Mouse (Mus musculus): ENCODE results near the gene Zfp74.
A peak's percentile ranks its signal among the peaks of the same experiment; 100 is the strongest.

The Zfp74 gene

GRCm38 (mm10) chr7:29944201-29944600 is 9.7 kb downstream of the Zfp74 start:
- DNase-seq (ENCODE audit: low read depth, low spot score) = no peak

- DNase-seq (ENCODE audit: low read depth, low spot score) = no peak
Measured at GRCm38 (mm10) chr7:29943720-29944119, 10.2 kb downstream of the Zfp74 start.

DNA sequence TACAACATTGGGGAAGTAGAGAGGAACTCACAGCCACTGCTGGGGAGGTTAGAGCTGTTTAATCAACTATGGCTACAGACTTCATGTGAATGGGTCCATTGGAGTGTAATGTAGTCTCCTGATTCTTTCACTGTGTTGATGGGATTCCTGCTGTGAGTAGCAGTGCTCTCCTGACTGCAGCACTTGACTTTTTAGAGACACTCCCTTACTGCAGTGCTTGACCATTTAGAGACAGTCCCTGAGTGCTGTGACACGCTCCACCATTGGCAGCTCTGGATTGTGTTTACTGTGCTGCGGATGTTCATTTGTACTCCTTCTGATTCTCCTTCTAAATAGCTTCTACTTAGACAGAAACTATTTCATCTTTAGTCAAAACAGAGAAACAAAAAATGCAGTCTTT is 11.1 kb downstream of the Zfp74 start:
- no peak for DNase-seq (ENCODE audit: low read depth, low spot score)

DNA sequence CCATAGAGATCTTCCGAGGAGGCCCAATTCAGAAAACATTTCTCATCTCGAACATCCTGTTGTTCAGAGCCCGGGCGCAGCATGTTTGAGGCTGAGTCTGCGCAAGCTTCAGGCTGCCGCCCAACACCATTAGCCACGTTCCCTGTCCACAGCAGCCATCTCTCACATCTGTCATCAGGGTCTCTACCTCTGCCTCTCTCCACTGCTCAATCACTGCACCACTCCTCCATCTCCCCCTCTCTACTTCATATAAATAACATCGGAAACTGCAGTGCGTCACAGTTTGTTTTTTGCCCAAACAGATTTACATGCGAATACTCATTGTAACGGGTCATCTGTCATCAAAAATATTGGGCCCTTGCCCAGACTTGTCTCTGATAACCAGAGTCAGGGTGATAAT is 12.9 kb downstream of the Zfp74 start:
- no peak for DNase-seq (ENCODE audit: low read depth, low spot score)

DNA sequence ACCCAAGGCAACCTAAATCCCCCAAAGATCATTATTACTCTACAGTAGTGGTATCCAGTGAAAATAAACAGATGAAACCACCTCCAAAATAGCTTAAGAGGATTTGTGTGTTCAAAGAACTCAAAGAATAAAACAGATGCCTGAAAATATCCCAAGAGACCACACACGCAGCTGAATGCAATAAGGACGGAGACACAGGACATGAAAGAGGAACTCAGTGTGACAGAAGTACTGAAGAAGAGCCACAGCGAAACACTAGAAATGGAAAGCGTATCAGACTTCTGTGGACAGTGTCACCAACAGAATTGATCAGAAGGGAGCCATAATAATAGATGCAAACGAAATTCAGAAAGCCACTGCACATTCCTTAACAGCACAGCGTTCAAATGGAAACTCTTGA is 15.0 kb downstream of the Zfp74 start:
- no peak for DNase-seq (ENCODE audit: low read depth, low spot score)

DNA sequence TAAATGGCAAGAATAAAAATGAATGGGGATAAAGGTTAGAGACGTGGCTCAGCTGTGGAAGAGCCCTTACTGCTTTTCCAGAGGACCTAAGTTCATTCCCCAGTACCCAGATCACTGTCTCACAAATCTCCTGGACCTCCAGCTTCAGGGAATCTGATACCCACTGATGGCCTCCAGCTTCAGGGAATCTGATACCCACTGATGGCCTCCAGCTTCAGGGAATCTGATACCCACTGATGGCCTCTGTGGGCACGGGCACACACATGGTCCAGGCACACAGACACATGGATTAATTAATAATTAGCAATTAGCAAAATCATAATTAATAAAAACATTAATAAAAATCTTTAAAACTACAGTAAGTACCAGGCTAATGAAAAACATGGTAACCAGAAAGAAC is 31.1 kb downstream of the Zfp74 start:
- DNase-seq (ENCODE audit: low read depth, low spot score) = no peak

- DNase-seq (ENCODE audit: low read depth, low spot score) = no peak
Measured at GRCm38 (mm10) chr7:29921439-29922093, 32.3 kb downstream of the Zfp74 start.

- no peak for DNase-seq (ENCODE audit: low read depth, low spot score)
Measured at GRCm38 (mm10) chr7:29918062-29918453, 35.8 kb downstream of the Zfp74 start.

GRCm38 (mm10) chr7:29917371-29918061 is 36.4 kb downstream of the Zfp74 start:
- DNase-seq (ENCODE audit: low read depth, low spot score) = no peak

GRCm38 (mm10) chr7:29912172-29912571 is 41.7 kb downstream of the Zfp74 start:
- no peak for DNase-seq (ENCODE audit: low read depth, low spot score)

GRCm38 (mm10) chr7:29910252-29910651 is 43.6 kb downstream of the Zfp74 start:
- no peak for DNase-seq (ENCODE audit: low read depth, low spot score)

DNA sequence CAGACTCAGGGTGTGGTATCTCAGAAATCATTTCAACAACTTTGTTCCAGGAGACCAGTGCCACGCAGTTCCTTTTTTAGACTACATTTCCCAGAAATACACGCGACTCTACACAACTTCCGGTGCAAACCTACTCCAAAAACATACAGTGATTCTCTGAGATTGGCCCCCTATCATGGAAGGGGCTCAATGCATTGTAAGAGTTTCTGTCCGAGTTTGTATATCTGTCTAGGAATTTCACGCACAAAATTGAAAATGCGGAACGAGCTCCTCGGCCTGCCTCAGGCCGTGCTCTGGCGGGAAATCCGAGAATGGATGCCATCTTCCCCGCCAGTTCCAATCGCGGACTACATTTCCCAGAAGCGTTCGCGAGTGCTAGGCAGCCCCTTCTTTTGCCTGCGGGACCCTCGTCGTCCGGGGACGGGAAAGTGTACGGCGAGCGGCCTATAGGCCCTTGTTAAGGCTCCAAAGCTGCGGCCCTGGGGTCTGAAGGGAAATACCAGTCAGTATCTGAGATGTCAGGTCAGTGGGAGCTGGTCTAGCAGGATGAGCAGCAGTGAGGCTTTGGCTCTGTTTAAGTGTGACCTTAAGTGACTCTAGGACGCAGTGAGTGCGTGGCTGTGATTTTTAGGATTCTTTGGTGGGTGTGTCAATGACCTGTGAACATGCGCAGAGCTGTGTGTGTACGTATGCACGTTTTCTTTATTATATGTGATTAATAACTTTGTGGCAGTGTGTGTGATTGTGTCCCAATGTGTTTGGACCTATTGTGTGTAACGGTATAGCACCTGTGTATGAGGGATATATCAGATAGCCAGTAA is 45.5 kb downstream of the Zfp74 start, which contains the start of gene Zfp383:
Gene Zfp383 (plus strand): TSS at position 94 of the 821 bp plus-strand sequence.
- peak; percentile 90 for DNase-seq (ENCODE audit: low read depth, low spot score)

DNA sequence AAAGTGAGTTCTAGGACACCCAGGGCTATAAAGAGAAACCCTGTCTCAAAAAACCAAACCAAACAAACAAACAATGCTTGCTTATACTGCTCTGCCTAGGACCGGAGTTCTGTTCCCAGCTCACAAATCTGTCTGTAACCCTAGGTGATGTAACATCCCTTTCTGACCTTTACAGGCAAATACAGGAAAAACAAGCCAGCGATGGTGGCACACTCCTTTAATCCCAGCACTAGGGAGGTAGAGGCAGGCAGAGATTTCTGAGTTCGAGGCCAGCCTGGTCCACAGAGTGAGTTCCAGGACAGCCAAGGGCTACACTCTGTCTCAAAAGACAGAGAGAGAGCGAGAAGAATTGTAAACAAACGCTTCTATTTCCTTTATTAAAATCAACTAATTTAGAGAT is 46.7 kb downstream of the Zfp74 start:
- no peak for DNase-seq (ENCODE audit: low read depth, low spot score)

- DNase-seq (ENCODE audit: low read depth, low spot score) = no peak
Measured at GRCm38 (mm10) chr7:29906682-29907058, 47.2 kb downstream of the Zfp74 start.

- DNase-seq (ENCODE audit: low read depth, low spot score) = peak; percentile 85
Measured at GRCm38 (mm10) chr7:29905966-29906681, 47.8 kb downstream of the Zfp74 start, which contains the start of gene Zfp27. Zfp27 (minus strand) TSS chr7:29906572.

DNA sequence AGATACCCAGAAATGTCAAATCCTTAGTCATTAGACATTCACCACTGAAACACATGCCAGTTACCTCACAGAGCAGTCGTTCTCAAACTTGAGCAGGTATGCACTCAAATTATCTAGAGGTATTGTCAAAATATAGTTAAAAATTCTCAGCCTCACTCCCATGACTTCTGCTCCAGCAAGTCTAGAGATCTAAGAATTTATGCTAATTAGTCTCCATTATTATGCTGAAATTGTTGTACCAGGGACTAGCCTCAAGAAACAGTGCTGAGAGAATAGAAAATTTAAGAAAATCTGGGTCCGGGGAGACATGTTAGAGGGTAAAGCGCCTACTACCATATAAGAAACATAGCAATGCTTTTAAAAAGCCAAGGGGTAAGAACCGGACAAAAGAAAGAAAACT is 49.8 kb downstream of the Zfp74 start:
- DNase-seq (ENCODE audit: low read depth, low spot score) = no peak

- no peak for DNase-seq (ENCODE audit: low read depth, low spot score)
Measured at GRCm38 (mm10) chr7:29898351-29898750, 55.5 kb downstream of the Zfp74 start.

GRCm38 (mm10) chr7:29892756-29893155 is 61.1 kb downstream of the Zfp74 start:
- no peak for DNase-seq (ENCODE audit: low read depth, low spot score)

GRCm38 (mm10) chr7:29890501-29890900 is 63.4 kb downstream of the Zfp74 start:
- DNase-seq (ENCODE audit: low read depth, low spot score) = no peak

DNA sequence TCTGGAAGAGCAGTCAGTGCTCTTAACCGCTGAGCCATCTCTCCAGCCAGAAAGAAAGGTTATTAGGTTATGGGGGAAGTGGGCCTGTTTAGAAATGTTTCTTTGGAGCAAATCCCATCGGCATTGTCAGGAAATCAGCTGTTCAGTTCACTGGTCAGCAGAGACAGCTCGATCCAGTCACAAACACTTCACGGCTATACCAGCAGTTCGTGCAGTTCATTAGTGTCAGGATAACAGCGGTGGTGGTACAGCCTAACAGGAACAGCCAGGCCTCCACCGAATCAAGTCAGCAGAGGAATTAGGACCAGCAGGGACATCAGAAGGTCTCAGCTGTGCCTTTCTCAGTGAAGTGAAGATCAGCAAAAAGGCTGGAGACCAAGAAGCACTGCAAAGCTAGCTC is 73.0 kb downstream of the Zfp74 start:
- no peak for DNase-seq (ENCODE audit: low read depth, low spot score)
